Mouse (Mus musculus): ENCODE results near the gene Wdfy1.

GRCm38 (mm10) chr1:79713081-79713480, 62.9 kb downstream of the Wdfy1 start:
- TF ChIP-seq CTCF (IDR thresholded peaks at IDR 0.05; ENCODE audit: borderline replicate concordance, extremely low read depth, insufficient read depth, insufficient read length) (no peak), POLR2A (IDR thresholded peaks at IDR 0.05; ENCODE audit: borderline replicate concordance, extremely low read depth, insufficient read depth, insufficient read length, poor library complexity, severe bottlenecking) (no peak)

Data from brain, embryonic 14.5 days (tissue).